Mouse (Mus musculus): ENCODE results near the gene 5031439G07Rik. TPM values are rescaled to one million over a fixed set of nuclear protein-coding genes. Genes with fewer than 3 reads are reported as not detected.

The 5031439G07Rik gene
- polyA plus RNA-seq, 1 experiment from 2014 or later, result 9.1 TPM

- Histone ChIP-seq H3K36me3 (no peaks in the 10 kb centered on the region), H3K9ac (no peak overlapping the region), H3K27me3 (peaks cover 6% of the 10 kb centered on the region; the same call in 1 of the 2 replicates), H3K9me3 (no peaks in the 10 kb centered on the region), H3K27ac (no peak overlapping the region), H3K4me3 (no peak overlapping the region), H3K4me1 (peaks cover 26% of the 10 kb centered on the region), H3K4me2 (replicated peaks) (no peak overlapping the region)
- WGBS, result 61% methylated on average over 3 of the region's 3 CpGs
- no peak for ATAC-seq (ENCODE audit: low FRiP score, low read depth)
Observed at GRCm38 (mm10) chr15:84989098-84989497, 747 bp upstream of the 5031439G07Rik start.

- Histone ChIP-seq H3K9ac (peak overlapping the region; percentile 91), H3K9me3 (no peaks in the 10 kb centered on the region), H3K27ac (peak overlapping the region; percentile 28; the same call in 1 of the 2 replicates), H3K4me2 (replicated peaks) (peak overlapping the region; percentile 94), H3K36me3 (no peaks in the 10 kb centered on the region; the same call in 1 of the 2 replicates), H3K27me3 (peaks cover 6% of the 10 kb centered on the region; the same call in 1 of the 2 replicates), H3K4me3 (peak overlapping the region; percentile 82), H3K4me1 (peaks cover 37% of the 10 kb centered on the region)
- WGBS, result 1% methylated on average over 53 of the region's 53 CpGs
- peak; percentile 28; the same call in 1 of the 2 replicates for ATAC-seq (ENCODE audit: low FRiP score, low read depth)
Observed at GRCm38 (mm10) chr15:84987020-84987815, 1.1 kb downstream of the 5031439G07Rik start.

DNA sequence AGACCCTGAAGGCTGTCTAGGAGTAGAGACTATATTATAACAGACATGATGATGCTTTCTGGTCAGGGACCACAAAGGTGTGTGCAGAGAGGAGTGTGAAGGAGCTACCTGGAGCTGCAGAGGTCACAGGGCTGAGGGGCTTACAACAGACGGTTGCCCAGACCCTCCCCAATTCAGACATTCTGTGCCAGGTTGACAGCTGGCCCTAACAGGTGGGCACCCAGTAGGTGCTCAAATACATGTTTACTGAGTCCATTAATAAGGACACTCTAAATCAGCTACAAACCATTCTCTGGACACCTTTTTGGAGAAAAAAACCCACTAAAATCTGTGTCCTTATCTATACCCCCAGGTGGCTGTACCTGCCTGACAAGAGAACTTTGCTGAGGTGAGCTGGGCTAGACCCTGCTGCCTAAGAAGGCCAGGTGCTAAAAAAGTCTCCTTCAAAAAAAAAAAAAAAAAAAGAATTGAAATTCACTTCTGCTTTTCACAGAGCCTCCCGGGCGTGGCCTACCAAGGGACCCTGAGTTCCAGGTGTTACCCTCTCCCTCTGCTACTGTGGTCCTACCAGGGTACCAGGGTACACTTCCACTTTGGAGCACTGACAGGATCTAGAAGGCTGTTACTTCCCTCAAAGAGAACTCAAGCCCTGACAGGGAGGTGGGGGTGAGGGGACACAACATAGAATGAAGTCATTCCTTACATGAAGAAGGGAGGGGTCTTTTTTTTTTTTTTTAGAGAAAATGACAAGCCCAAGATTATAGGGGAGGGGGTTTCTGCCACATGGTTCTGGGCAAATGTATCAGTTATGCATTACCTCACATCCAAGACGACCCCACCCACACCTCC, 2.0 kb downstream of the 5031439G07Rik start:
- no peak overlapping the region for H3K27ac ChIP-seq
- peaks cover 6% of the 10 kb centered on the region; the same call in 1 of the 2 replicates for H3K27me3 ChIP-seq
- no peak for ATAC-seq (ENCODE audit: low FRiP score, low read depth)
- no peaks in the 10 kb centered on the region; the same call in 1 of the 2 replicates for H3K36me3 ChIP-seq
- H3K4me3 ChIP-seq, result peak overlapping the region; percentile 82
- 67% methylated on average over 4 of the region's 4 CpGs for WGBS
- peak overlapping the region; percentile 91 for H3K9ac ChIP-seq
- H3K4me2 ChIP-seq (replicated peaks), result peak overlapping the region; percentile 94
- H3K9me3 ChIP-seq, result no peaks in the 10 kb centered on the region
- H3K4me1 ChIP-seq, result peaks cover 37% of the 10 kb centered on the region

- Histone ChIP-seq H3K36me3 (no peaks in the 10 kb centered on the region; the same call in 1 of the 2 replicates), H3K4me2 (replicated peaks) (no peak overlapping the region)
- WGBS, result 88% methylated on average over 12 of the region's 12 CpGs
Observed at GRCm38 (mm10) chr15:84985516-84986160, 2.7 kb downstream of the 5031439G07Rik start.

DNA sequence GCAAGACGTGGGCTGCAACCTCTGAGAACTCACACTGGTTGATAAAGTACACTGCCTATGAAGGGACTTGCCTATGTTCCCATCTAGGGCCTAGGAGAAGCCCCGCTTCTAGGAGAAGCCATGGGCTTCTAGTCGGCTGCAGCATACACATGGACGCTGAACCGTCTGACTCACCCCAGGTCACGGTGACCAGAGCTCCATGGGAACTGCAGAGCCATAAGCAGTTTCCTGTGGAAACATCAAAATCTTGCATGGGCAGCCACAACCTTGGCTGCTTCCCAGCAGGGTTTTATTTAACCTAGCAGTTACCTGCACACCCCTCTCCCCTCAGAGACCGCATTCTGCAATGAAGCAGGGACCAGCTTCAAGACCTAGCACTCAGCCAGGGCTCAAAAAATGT, 4.6 kb downstream of the 5031439G07Rik start:
- Histone ChIP-seq H3K4me3 (no peak overlapping the region), H3K27ac (no peak overlapping the region), H3K36me3 (no peaks in the 10 kb centered on the region; the same call in 1 of the 2 replicates), H3K9ac (no peak overlapping the region), H3K27me3 (0 out of 2 replicates have a peak, but pooled peaks cover 1% of the 10 kb centered on the region), H3K4me1 (peaks cover 33% of the 10 kb centered on the region), H3K4me2 (replicated peaks) (no peak overlapping the region), H3K9me3 (no peaks in the 10 kb centered on the region)
- 79% methylated on average over 7 of the region's 7 CpGs for WGBS
- no peak for ATAC-seq (ENCODE audit: low FRiP score, low read depth)

More at GRCm38 (mm10) chr15:84985516-84986160, 2.7 kb downstream of the 5031439G07Rik start:
- no peak overlapping the region for H3K4me3 ChIP-seq
- no peak overlapping the region for H3K27ac ChIP-seq
- peaks cover 6% of the 10 kb centered on the region; the same call in 1 of the 2 replicates for H3K27me3 ChIP-seq
- H3K9me3 ChIP-seq, result no peaks in the 10 kb centered on the region
- H3K9ac ChIP-seq, result peak overlapping the region; percentile 25; the same call in 1 of the 2 replicates
- no peak for ATAC-seq (ENCODE audit: low FRiP score, low read depth)
- peaks cover 37% of the 10 kb centered on the region for H3K4me1 ChIP-seq

DNA sequence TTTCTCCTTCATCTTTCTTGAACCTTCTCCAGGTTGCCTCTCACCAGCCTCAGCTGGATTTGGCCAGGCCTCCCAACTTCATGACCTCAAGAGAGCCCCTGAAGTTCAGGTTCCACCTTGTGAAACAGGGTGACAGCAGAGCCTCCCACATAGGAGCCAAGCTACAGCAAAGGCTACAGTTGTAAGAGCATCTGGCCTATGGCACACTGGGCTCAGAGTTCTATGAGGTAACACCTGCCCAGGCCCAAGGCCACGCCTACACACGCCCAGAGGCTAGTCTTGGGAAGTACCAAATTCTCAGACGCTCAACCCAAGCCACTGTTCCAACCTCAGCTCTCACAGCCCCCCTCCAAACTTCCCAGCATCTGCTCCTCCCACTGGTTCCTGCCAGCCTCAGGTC, 5.5 kb downstream of the 5031439G07Rik start:
- no peak overlapping the region for H3K9ac ChIP-seq
- peaks cover 28% of the 10 kb centered on the region for H3K4me1 ChIP-seq
- H3K27ac ChIP-seq, result no peak overlapping the region
- H3K9me3 ChIP-seq, result no peaks in the 10 kb centered on the region
- no peaks in the 10 kb centered on the region for H3K27me3 ChIP-seq
- 70% methylated on average over 3 of the region's 3 CpGs for WGBS
- no peak for ATAC-seq (ENCODE audit: low FRiP score, low read depth)
- H3K4me3 ChIP-seq, result no peak overlapping the region
- H3K36me3 ChIP-seq, result no peaks in the 10 kb centered on the region; the same call in 1 of the 2 replicates
- no peak overlapping the region for H3K4me2 ChIP-seq (replicated peaks)

GRCm38 (mm10) chr15:84981609-84982313, 6.6 kb downstream of the 5031439G07Rik start:
- no peak for ATAC-seq (ENCODE audit: low FRiP score, low read depth)
- no peaks in the 10 kb centered on the region for H3K9me3 ChIP-seq
- 89% methylated on average over 9 of the region's 9 CpGs for WGBS
- H3K27ac ChIP-seq, result no peak overlapping the region
- no peaks in the 10 kb centered on the region; the same call in 1 of the 2 replicates for H3K36me3 ChIP-seq
- no peaks in the 10 kb centered on the region for H3K27me3 ChIP-seq
- H3K4me2 ChIP-seq (replicated peaks), result no peak overlapping the region
- no peak overlapping the region for H3K4me3 ChIP-seq
- H3K4me1 ChIP-seq, result peaks cover 25% of the 10 kb centered on the region
- no peak overlapping the region for H3K9ac ChIP-seq

GRCm38 (mm10) chr15:84975729-84976128, 12.6 kb downstream of the 5031439G07Rik start:
- Histone ChIP-seq H3K4me2 (replicated peaks) (no peak overlapping the region), H3K27ac (no peak overlapping the region), H3K9me3 (no peaks in the 10 kb centered on the region), H3K4me3 (no peak overlapping the region), H3K4me1 (no peaks in the 10 kb centered on the region), H3K36me3 (no peaks in the 10 kb centered on the region), H3K27me3 (no peaks in the 10 kb centered on the region), H3K9ac (0 out of 2 replicates have a peak overlapping the region, but pooled peaks have one; percentile 13)
- ATAC-seq (ENCODE audit: low FRiP score, low read depth), result no peak
- WGBS, result 37% methylated on average over 4 of the region's 4 CpGs

- WGBS, result 65% methylated on average over 3 of the region's 3 CpGs
- H3K4me2 ChIP-seq (replicated peaks), result no peak overlapping the region
- no peaks in the 10 kb centered on the region for H3K27me3 ChIP-seq
- no peak overlapping the region for H3K27ac ChIP-seq
- no peak for ATAC-seq (ENCODE audit: low FRiP score, low read depth)
- no peak overlapping the region for H3K9ac ChIP-seq
- no peaks in the 10 kb centered on the region for H3K9me3 ChIP-seq
- H3K4me1 ChIP-seq, result no peaks in the 10 kb centered on the region
- H3K36me3 ChIP-seq, result peaks cover 5% of the 10 kb centered on the region; the same call in 1 of the 2 replicates
- H3K4me3 ChIP-seq, result no peak overlapping the region
Observed at GRCm38 (mm10) chr15:84973544-84973871, 14.8 kb downstream of the 5031439G07Rik start.

GRCm38 (mm10) chr15:84972860-84973543, 15.3 kb downstream of the 5031439G07Rik start:
- Histone ChIP-seq H3K9me3 (no peaks in the 10 kb centered on the region), H3K27ac (no peak overlapping the region), H3K9ac (no peak overlapping the region), H3K4me3 (no peak overlapping the region), H3K27me3 (no peaks in the 10 kb centered on the region), H3K36me3 (peaks cover 5% of the 10 kb centered on the region; the same call in 1 of the 2 replicates), H3K4me1 (no peaks in the 10 kb centered on the region), H3K4me2 (replicated peaks) (no peak overlapping the region)
- ATAC-seq (ENCODE audit: low FRiP score, low read depth), result no peak
- WGBS, result 84% methylated on average over 8 of the region's 8 CpGs

DNA sequence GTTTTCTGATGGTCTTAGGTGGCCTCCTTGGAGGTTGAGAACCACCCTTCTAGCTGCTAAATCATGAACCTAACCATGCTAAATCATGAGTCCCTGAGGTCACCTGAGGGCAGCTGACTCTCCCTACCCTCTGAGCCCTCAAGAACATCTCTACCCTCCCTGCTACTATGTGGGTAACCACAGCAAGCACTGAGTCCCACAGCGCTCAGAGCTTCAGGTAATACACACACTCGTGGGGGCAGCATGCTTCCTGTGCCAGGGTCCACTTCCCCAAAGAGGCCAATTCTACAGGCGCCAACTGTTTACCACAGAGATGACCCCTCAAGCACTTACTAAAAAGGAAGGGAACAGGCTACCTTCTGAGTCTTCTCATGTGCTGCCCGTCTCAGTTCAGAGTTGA, 19.8 kb downstream of the 5031439G07Rik start:
- Histone ChIP-seq H3K36me3 (peaks cover 5% of the 10 kb centered on the region; the same call in 1 of the 2 replicates), H3K9me3 (no peaks in the 10 kb centered on the region), H3K27me3 (no peaks in the 10 kb centered on the region), H3K4me3 (no peak overlapping the region), H3K27ac (no peak overlapping the region), H3K4me2 (replicated peaks) (no peak overlapping the region), H3K9ac (no peak overlapping the region), H3K4me1 (no peaks in the 10 kb centered on the region)
- ATAC-seq (ENCODE audit: low FRiP score, low read depth), result no peak
- 81% methylated on average over 4 of the region's 4 CpGs for WGBS

All from limb, embryonic 13.5 days (tissue).